Mouse (Mus musculus): ENCODE results near the gene Afmid.

- no peak for TF ChIP-seq EP300 (IDR thresholded peaks at IDR 0.05; ENCODE audit: low read depth)
- no peak for TF ChIP-seq CTCF (IDR thresholded peaks at IDR 0.05; ENCODE audit: low read depth)
Measured at GRCm38 (mm10) chr11:117863174-117863856, 37.6 kb downstream of the Afmid start.
